Mouse (Mus musculus) embryonic facial prominence, embryonic 15.5 days (tissue): ENCODE measurements at regions not wholly inside any gene's neighbourhood (a gene's known extent, or its start where the extent isn't known, plus 50 kb on each side); places are given as distances from the start of the nearest gene placed in this dataset.
A peak's percentile ranks its signal among the peaks of the same experiment; 100 is the strongest.

ENCODE experiments used
- ATAC-seq: fragments of 200-750 bp; cut with Nextera tagmentation; 2 replicates; pipeline ENCODE4 v1.8.0; 2017; ENCODE audit warnings: low read depth, moderate TSS enrichment; ENCODE audit not compliant: insufficient number of reproducible peaks, low FRiP score, low TSS enrichment
- H3K27ac ChIP-seq: fragments of 300-500 bp; sonication (generic); replicated peaks from 2 replicates; pipeline ENCODE4 v1.5.1; 2015; ENCODE audit warnings: mild to moderate bottlenecking, inconsistent platforms
- H3K27me3 ChIP-seq: fragments of 300-500 bp; sonication (generic); 2 replicates; pipeline ENCODE4 v1.6.1; 2015; ENCODE audit warnings: inconsistent platforms
- H3K36me3 ChIP-seq: fragments of 300-500 bp; sonication (generic); 2 replicates; pipeline ENCODE4 v1.6.1; 2015; ENCODE audit warnings: mild to moderate bottlenecking, inconsistent platforms
- H3K4me1 ChIP-seq: fragments of 300-500 bp; sonication (generic); 2 replicates; pipeline ENCODE4 v1.6.1; 2015; ENCODE audit warnings: inconsistent platforms
- H3K4me2 ChIP-seq: fragments of 300-500 bp; sonication (generic); replicated peaks from 2 replicates; pipeline ENCODE4 v1.6.1; 2015; ENCODE audit warnings: mild to moderate bottlenecking, inconsistent platforms
- H3K4me3 ChIP-seq: fragments of 300-500 bp; sonication (generic); replicated peaks from 2 replicates; pipeline ENCODE4 v1.5.1; 2015; ENCODE audit warnings: mild to moderate bottlenecking, inconsistent platforms
- H3K9ac ChIP-seq: fragments of 300-500 bp; sonication (generic); 2 replicates; pipeline ENCODE4 v1.6.1; 2015; ENCODE audit warnings: inconsistent platforms
- H3K9me3 ChIP-seq: fragments of 300-500 bp; sonication (generic); replicated peaks from 2 replicates; pipeline ENCODE4 v1.6.1; 2016; ENCODE audit warnings: inconsistent platforms
- WGBS: fragments of 180-500 bp; shearing (Covaris S2); methylation state at CpG from one replicate; pipeline ENCODE4 v1.1.7; 2015; 5-methylcytosine and 5-hydroxymethylcytosine counted together

GRCm38 (mm10) chr6:143493543-143493942 lies 326.5 kb downstream of the Etnk1 start:
- 94% methylated on average over 3 of the region's 3 CpGs for WGBS
- Histone ChIP-seq H3K9me3 (peaks cover 4% of the 10 kb centered on the region; the same call in 1 of the 2 replicates), H3K4me3 (no peak overlapping the region), H3K9ac (no peak overlapping the region), H3K4me2 (no peak overlapping the region), H3K4me1 (no peaks in the 10 kb centered on the region), H3K27me3 (peaks cover 4% of the 10 kb centered on the region; the same call in 1 of the 2 replicates), H3K36me3 (no peaks in the 10 kb centered on the region), H3K27ac (no peak overlapping the region)
- ATAC-seq: no peak

- WGBS: 88% methylated on average over 11 of the region's 11 CpGs
- H3K36me3 ChIP-seq: no peaks in the 10 kb centered on the region
- H3K27me3 ChIP-seq: peaks cover 4% of the 10 kb centered on the region
- H3K9ac ChIP-seq: no peak overlapping the region
- no peak overlapping the region for H3K4me2 ChIP-seq
- H3K9me3 ChIP-seq: peaks cover 4% of the 10 kb centered on the region; the same call in 1 of the 2 replicates
- no peak overlapping the region for H3K27ac ChIP-seq
- H3K4me1 ChIP-seq: no peaks in the 10 kb centered on the region
- no peak for ATAC-seq
- no peak overlapping the region for H3K4me3 ChIP-seq
Measured at GRCm38 (mm10) chr6:143494341-143494740, 327.3 kb downstream of the Etnk1 start.

- H3K27ac ChIP-seq: no peak overlapping the region
- peaks cover 4% of the 10 kb centered on the region for H3K27me3 ChIP-seq
- H3K9me3 ChIP-seq: peaks cover 4% of the 10 kb centered on the region; the same call in 1 of the 2 replicates
- H3K4me3 ChIP-seq: no peak overlapping the region
- WGBS: 46% methylated on average over 7 of the region's 7 CpGs
- H3K4me1 ChIP-seq: no peaks in the 10 kb centered on the region
- no peak overlapping the region for H3K9ac ChIP-seq
- no peak overlapping the region for H3K4me2 ChIP-seq
- H3K36me3 ChIP-seq: no peaks in the 10 kb centered on the region
- ATAC-seq: no peak
Measured at GRCm38 (mm10) chr6:143494886-143495285, 327.9 kb downstream of the Etnk1 start.

- no peak for ATAC-seq
- no peak overlapping the region for H3K4me2 ChIP-seq
- no peak overlapping the region for H3K9ac ChIP-seq
- no peaks in the 10 kb centered on the region for H3K36me3 ChIP-seq
- H3K4me3 ChIP-seq: no peak overlapping the region
- no peaks in the 10 kb centered on the region for H3K4me1 ChIP-seq
- 51% methylated on average over 14 of the region's 14 CpGs for WGBS
- peaks cover 4% of the 10 kb centered on the region for H3K27me3 ChIP-seq
- H3K27ac ChIP-seq: no peak overlapping the region
- no peaks in the 10 kb centered on the region for H3K9me3 ChIP-seq
Measured at GRCm38 (mm10) chr6:143498764-143499163, 331.7 kb downstream of the Etnk1 start.

GRCm38 (mm10) chr6:143499259-143500043 lies 332.4 kb downstream of the Etnk1 start:
- peak overlapping the region; percentile 18; the same call in 1 of the 2 replicates for H3K4me2 ChIP-seq
- no peak overlapping the region for H3K27ac ChIP-seq
- no peak for ATAC-seq

GRCm38 (mm10) chr6:143502803-143503202 lies 335.8 kb downstream of the Etnk1 start:
- H3K27ac ChIP-seq: no peak overlapping the region
- H3K4me1 ChIP-seq: no peaks in the 10 kb centered on the region
- H3K36me3 ChIP-seq: no peaks in the 10 kb centered on the region
- no peaks in the 10 kb centered on the region for H3K9me3 ChIP-seq
- no peak overlapping the region for H3K4me3 ChIP-seq
- no peak for ATAC-seq
- no peak overlapping the region for H3K4me2 ChIP-seq
- H3K9ac ChIP-seq: no peak overlapping the region
- WGBS: 55% methylated on average over 8 of the region's 8 CpGs
- H3K27me3 ChIP-seq: no peaks in the 10 kb centered on the region; the same call in none of the 2 replicates

More at GRCm38 (mm10) chr6:143499259-143500043, 332.4 kb downstream of the Etnk1 start:
- 43% methylated on average over 19 of the region's 19 CpGs for WGBS
- Histone ChIP-seq H3K9ac (no peak overlapping the region), H3K4me1 (no peaks in the 10 kb centered on the region), H3K36me3 (no peaks in the 10 kb centered on the region), H3K9me3 (no peaks in the 10 kb centered on the region), H3K4me3 (no peak overlapping the region), H3K27me3 (peaks cover 4% of the 10 kb centered on the region)

GRCm38 (mm10) chr6:143503953-143504352 lies 336.9 kb downstream of the Etnk1 start:
- no peak overlapping the region for H3K9ac ChIP-seq
- H3K27me3 ChIP-seq: no peaks in the 10 kb centered on the region; the same call in 1 of the 2 replicates
- WGBS: 86% methylated on average over 4 of the region's 4 CpGs
- no peak overlapping the region for H3K27ac ChIP-seq
- H3K4me3 ChIP-seq: no peak overlapping the region
- no peaks in the 10 kb centered on the region for H3K4me1 ChIP-seq
- ATAC-seq: no peak
- H3K36me3 ChIP-seq: no peaks in the 10 kb centered on the region
- H3K9me3 ChIP-seq: no peaks in the 10 kb centered on the region
- no peak overlapping the region for H3K4me2 ChIP-seq

GRCm38 (mm10) chr6:143513459-143513858 lies 346.4 kb downstream of the Etnk1 start:
- Histone ChIP-seq H3K36me3 (no peaks in the 10 kb centered on the region), H3K9ac (no peak overlapping the region), H3K27me3 (no peaks in the 10 kb centered on the region), H3K4me3 (no peak overlapping the region), H3K4me1 (no peaks in the 10 kb centered on the region), H3K4me2 (no peak overlapping the region), H3K27ac (no peak overlapping the region), H3K9me3 (no peaks in the 10 kb centered on the region)
- no peak for ATAC-seq
- 92% methylated on average over 5 of the region's 5 CpGs for WGBS

- H3K9ac ChIP-seq: no peak overlapping the region
- H3K27me3 ChIP-seq: no peaks in the 10 kb centered on the region; the same call in 1 of the 2 replicates
- H3K4me3 ChIP-seq: no peak overlapping the region
- no peak overlapping the region for H3K4me2 ChIP-seq
- H3K9me3 ChIP-seq: no peaks in the 10 kb centered on the region
- H3K36me3 ChIP-seq: no peaks in the 10 kb centered on the region
- ATAC-seq: no peak
- WGBS: 73% methylated on average over 12 of the region's 12 CpGs
- no peaks in the 10 kb centered on the region for H3K4me1 ChIP-seq
- H3K27ac ChIP-seq: no peak overlapping the region
Measured at GRCm38 (mm10) chr6:143515137-143515536, 348.1 kb downstream of the Etnk1 start.

- no peak for ATAC-seq
- no peaks in the 10 kb centered on the region for H3K4me1 ChIP-seq
- no peaks in the 10 kb centered on the region; the same call in 1 of the 2 replicates for H3K27me3 ChIP-seq
- no peak overlapping the region for H3K27ac ChIP-seq
- no peaks in the 10 kb centered on the region for H3K36me3 ChIP-seq
- WGBS: 81% methylated on average over 1 of the region's 1 CpGs
- no peak overlapping the region for H3K4me3 ChIP-seq
- no peak overlapping the region for H3K9ac ChIP-seq
- no peak overlapping the region for H3K4me2 ChIP-seq
- no peaks in the 10 kb centered on the region for H3K9me3 ChIP-seq
Measured at GRCm38 (mm10) chr6:143516746-143517145, 349.7 kb downstream of the Etnk1 start.

GRCm38 (mm10) chr6:143518476-143518875 lies 351.5 kb downstream of the Etnk1 start:
- Histone ChIP-seq H3K4me2 (no peak overlapping the region), H3K9me3 (no peaks in the 10 kb centered on the region), H3K9ac (no peak overlapping the region), H3K36me3 (no peaks in the 10 kb centered on the region), H3K4me1 (no peaks in the 10 kb centered on the region), H3K4me3 (no peak overlapping the region), H3K27ac (no peak overlapping the region), H3K27me3 (no peaks in the 10 kb centered on the region; the same call in 1 of the 2 replicates)
- no peak for ATAC-seq
- WGBS: 76% methylated on average over 8 of the region's 8 CpGs

GRCm38 (mm10) chr6:143519668-143520067 lies 352.6 kb downstream of the Etnk1 start:
- ATAC-seq: no peak
- H3K9ac ChIP-seq: no peak overlapping the region
- 90% methylated on average over 5 of the region's 5 CpGs for WGBS
- H3K36me3 ChIP-seq: no peaks in the 10 kb centered on the region
- no peak overlapping the region for H3K4me2 ChIP-seq
- H3K27ac ChIP-seq: no peak overlapping the region
- H3K4me3 ChIP-seq: no peak overlapping the region
- H3K9me3 ChIP-seq: no peaks in the 10 kb centered on the region
- no peaks in the 10 kb centered on the region for H3K4me1 ChIP-seq
- no peaks in the 10 kb centered on the region; the same call in 1 of the 2 replicates for H3K27me3 ChIP-seq
